Mouse (Mus musculus): Measurements from ENCODE around the gene Fcer1g.

GRCm38 (mm10) chr1:171250680-171251593, 16.8 kb upstream of the Fcer1g start, which contains the start of gene Ndufs2:
- TF ChIP-seq CTCF (IDR thresholded peaks at IDR 0.05; ENCODE audit: extremely low read depth, insufficient read length, insufficient replicate concordance, low read depth, low read length) = no peak
- TF ChIP-seq POLR2A (IDR thresholded peaks at IDR 0.05; ENCODE audit: low read depth, low read length) = no peak
